Mouse (Mus musculus) spleen, adult 2 months (tissue): ENCODE measurements around the gene Rhbdd1. TPM values are rescaled to one million over a fixed set of nuclear protein-coding genes. Genes with fewer than 3 reads are reported as not detected.

Experiments used
- DNase-seq, 2 experiments: peaks; one replicate each; pipeline versions ENCODE4 v3.0.0 to v3.0.0-alpha.2; 2012 to 2021; ENCODE audit warnings: low spot score in 2 of 2, low read depth in 1 of 2
- H3K27ac ChIP-seq: fragments of 200-500 bp; 2 replicates; pipeline ENCODE4 v1.5.1; 2012; ENCODE audit warnings: low read length, inconsistent platforms; ENCODE audit not compliant: insufficient read depth
- H3K27me3 ChIP-seq: fragments of 200-500 bp; 2 replicates; pipeline ENCODE4 v1.6.1; 2012; ENCODE audit warnings: mild to moderate bottlenecking, moderate library complexity, low read length, inconsistent platforms; ENCODE audit not compliant: control insufficient read depth, insufficient read depth
- H3K36me3 ChIP-seq: fragments of 200-500 bp; 2 replicates; pipeline ENCODE4 v1.6.1; 2012; ENCODE audit warnings: mild to moderate bottlenecking, low read length, inconsistent platforms; ENCODE audit not compliant: control insufficient read depth, insufficient read depth
- H3K4me1 ChIP-seq: fragments of 200-500 bp; 2 replicates; pipeline ENCODE4 v1.6.1; 2011; ENCODE audit warnings: inconsistent platforms; ENCODE audit not compliant: control insufficient read depth, insufficient read depth, insufficient read length
- H3K4me3 ChIP-seq: fragments of 200-500 bp; 2 replicates; pipeline ENCODE4 v1.5.1; 2011; ENCODE audit warnings: mild to moderate bottlenecking, inconsistent platforms; ENCODE audit not compliant: insufficient read depth, insufficient read length; ENCODE audit errors: extremely low read depth
- CTCF ChIP-seq: fragments of 200-500 bp; IDR thresholded peaks from 2 replicates; pipeline ENCODE4 v1.5.1; 2011; ENCODE audit warnings: mild to moderate bottlenecking, inconsistent platforms; ENCODE audit not compliant: insufficient read depth, insufficient read length, insufficient replicate concordance; ENCODE audit errors: extremely low read depth
- POLR2A ChIP-seq: fragments of 200-500 bp; IDR thresholded peaks from 2 replicates; pipeline ENCODE4 v1.6.1; 2011; ENCODE audit warnings: low read depth, low read length, inconsistent platforms
- WGBS: fragments of 180-500 bp; shearing (Covaris S2); methylation state at CpG from one replicate; pipeline ENCODE4 v1.1.7; 2018; 5-methylcytosine and 5-hydroxymethylcytosine counted together
- polyA plus RNA-seq: library from polyadenylated mRNA; depleted of rRNA; stranded (reverse); fragments of >200 nt; gene quantifications from 2 replicates; pipeline ENCODE4 v1.2.3, GENCODE M21; 2012; rRNA removed

The Rhbdd1 gene
- polyA plus RNA-seq, 1 experiment, result 7.4 TPM

DNA sequence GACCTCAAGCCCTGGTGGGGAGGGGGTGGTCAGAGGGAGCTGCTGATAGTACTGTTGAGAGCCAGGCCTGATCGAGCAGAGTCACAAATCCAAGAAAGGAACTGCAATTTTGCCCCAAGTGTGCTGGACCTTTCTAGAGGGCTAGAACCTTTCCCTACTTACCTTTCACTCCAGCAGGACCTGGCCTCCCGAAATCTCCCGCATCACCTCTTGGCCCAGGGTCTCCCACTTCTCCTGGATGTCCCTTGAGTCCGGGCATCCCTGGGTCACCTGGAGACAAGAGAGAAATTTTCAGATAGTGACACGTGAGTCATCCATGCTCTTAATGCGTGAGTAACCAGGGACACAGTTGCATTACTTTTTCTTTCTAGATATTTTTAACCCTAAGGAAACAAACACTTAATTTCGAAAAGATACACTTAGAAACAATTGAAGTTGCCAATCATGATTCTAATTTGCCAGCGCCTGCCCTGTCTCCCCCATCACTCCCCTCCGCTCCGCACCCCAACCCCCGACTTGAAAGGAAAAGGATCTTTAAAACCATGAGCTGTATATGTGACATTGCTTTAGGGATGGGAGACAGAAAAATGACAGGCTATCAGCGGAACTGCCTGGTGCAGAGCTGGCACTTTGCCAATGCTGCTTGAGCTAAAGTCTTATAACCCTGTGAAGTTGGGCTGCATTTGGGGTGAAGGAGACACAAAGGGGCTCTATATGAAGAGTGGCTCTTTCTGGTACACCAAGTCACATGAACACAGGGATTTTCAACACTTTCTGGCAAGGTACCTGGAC, 163.6 kb downstream of the Rhbdd1 start:
- WGBS, result 86% methylated on average over 12 of the region's 12 CpGs
- H3K4me1 ChIP-seq, result no peaks in the 10 kb centered on the region
- no peaks in the 10 kb centered on the region for H3K27me3 ChIP-seq
- DNase-seq, result no peak
- no peaks in the 10 kb centered on the region for H3K36me3 ChIP-seq
- H3K4me3 ChIP-seq, result no peak overlapping the region
- H3K27ac ChIP-seq, result no peak overlapping the region
- TF ChIP-seq CTCF, result no peak
- no peak for TF ChIP-seq POLR2A

GRCm38 (mm10) chr1:82482371-82482770, 166.1 kb downstream of the Rhbdd1 start:
- Histone ChIP-seq H3K27ac (no peak overlapping the region), H3K27me3 (no peaks in the 10 kb centered on the region), H3K4me1 (no peaks in the 10 kb centered on the region), H3K4me3 (no peak overlapping the region), H3K36me3 (no peaks in the 10 kb centered on the region)
- TF ChIP-seq CTCF (no peak), POLR2A (no peak)
- no peak for DNase-seq
- 86% methylated on average over 7 of the region's 7 CpGs for WGBS

DNA sequence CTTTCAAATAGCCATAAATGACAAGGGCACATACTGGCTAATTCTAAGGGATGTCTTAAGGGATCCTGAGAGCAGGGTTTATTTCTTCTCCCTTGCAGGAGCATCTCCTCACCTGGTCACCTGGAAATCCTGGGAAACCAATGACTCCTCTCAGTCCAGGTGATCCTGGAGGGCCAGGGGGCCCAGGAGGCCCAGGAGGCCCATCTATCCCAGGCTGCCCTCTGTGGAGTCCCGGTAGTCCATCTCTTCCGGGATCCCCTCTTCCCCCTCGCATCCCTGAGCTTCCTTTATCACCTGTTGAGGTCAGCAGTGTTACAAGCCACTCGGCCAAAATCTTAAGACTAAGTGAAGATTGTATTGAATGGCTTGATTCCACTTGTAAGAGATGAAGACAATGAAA, 170.1 kb downstream of the Rhbdd1 start:
- Histone ChIP-seq H3K27me3 (no peaks in the 10 kb centered on the region), H3K4me3 (no peak overlapping the region), H3K4me1 (no peaks in the 10 kb centered on the region), H3K36me3 (no peaks in the 10 kb centered on the region), H3K27ac (no peak overlapping the region)
- DNase-seq, result no peak
- TF ChIP-seq CTCF, result no peak
- 80% methylated on average over 4 of the region's 4 CpGs for WGBS

DNA sequence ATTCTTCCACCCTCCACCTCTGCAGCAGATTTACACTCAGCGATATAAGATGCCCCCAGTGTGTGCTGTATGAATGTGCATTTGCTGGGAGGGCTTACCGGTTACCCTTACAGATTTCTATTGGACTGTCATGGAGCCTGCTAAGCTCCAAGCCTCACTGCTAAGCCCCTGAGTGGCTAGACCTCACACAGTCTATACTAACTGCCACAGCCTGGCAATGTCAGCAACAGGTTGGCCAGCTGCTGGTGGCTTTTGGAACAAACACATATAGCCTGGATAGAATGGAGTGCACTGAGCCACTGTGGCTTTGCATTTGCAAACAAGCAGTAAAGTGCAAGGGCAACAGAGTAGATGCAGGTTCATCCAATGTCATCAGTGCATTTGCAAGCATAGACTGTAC, 175.7 kb downstream of the Rhbdd1 start:
- no peak for TF ChIP-seq CTCF
- no peak for TF ChIP-seq POLR2A
- no peaks in the 10 kb centered on the region for H3K4me1 ChIP-seq
- H3K27me3 ChIP-seq, result no peaks in the 10 kb centered on the region
- H3K36me3 ChIP-seq, result no peaks in the 10 kb centered on the region
- DNase-seq, result no peak
- WGBS, result 90% methylated on average over 2 of the region's 2 CpGs
- no peak overlapping the region for H3K27ac ChIP-seq
- no peak overlapping the region for H3K4me3 ChIP-seq

Other genes starting within 250 kb of the Rhbdd1 start
- gene Gm9747, start 83.3 kb upstream of the Rhbdd1 start, polyA plus RNA-seq, result not detected in 2 replicates
- 1.3 and 1.7 TPM in 2 replicates for gene Irs1, start 25.0 kb upstream of the Rhbdd1 start, polyA plus RNA-seq